Mouse (Mus musculus) hindbrain, postnatal 0 days (tissue): ENCODE measurements around the gene Zfp706. TPM values are rescaled to one million over a fixed set of nuclear protein-coding genes. Genes with fewer than 3 reads are reported as not detected.

ENCODE experiments used
- ATAC-seq: fragments of 200-750 bp; cut with Nextera tagmentation; 2 replicates; pipeline ENCODE4 v1.8.0; 2017; ENCODE audit warnings: mild to moderate bottlenecking, moderate TSS enrichment, moderate library complexity
- DNase-seq: peaks from one replicate; pipeline ENCODE4 v3.0.0-alpha.2; 2015; ENCODE audit warnings: low spot score
- H3K27ac ChIP-seq: fragments of 300-500 bp; sonication (generic); 2 replicates; pipeline ENCODE4 v1.5.1; 2014; ENCODE audit warnings: mild to moderate bottlenecking
- H3K27me3 ChIP-seq: fragments of 300-500 bp; sonication (generic); 2 replicates; pipeline ENCODE4 v1.6.1; 2014; ENCODE audit warnings: low read length, mixed read lengths; ENCODE audit not compliant: insufficient read depth
- H3K36me3 ChIP-seq: fragments of 300-500 bp; sonication (generic); 2 replicates; pipeline ENCODE4 v1.6.1; 2014; ENCODE audit warnings: low read length, mixed read lengths; ENCODE audit not compliant: insufficient read depth
- H3K4me1 ChIP-seq: fragments of 300-500 bp; sonication (generic); 2 replicates; pipeline ENCODE4 v1.6.1; 2014; ENCODE audit warnings: antibody characterized with exemption, low read length, mixed read lengths; ENCODE audit not compliant: insufficient read depth
- H3K4me2 ChIP-seq: fragments of 300-500 bp; sonication (generic); 2 replicates; pipeline ENCODE4 v1.6.1; 2014; ENCODE audit warnings: low read depth, mild to moderate bottlenecking, low read length, moderate library complexity, mixed read lengths
- H3K4me3 ChIP-seq: fragments of 300-500 bp; sonication (generic); 2 replicates; pipeline ENCODE4 v1.5.1; 2014; ENCODE audit warnings: low read length
- H3K9ac ChIP-seq: fragments of 300-500 bp; sonication (generic); replicated peaks from 2 replicates; pipeline ENCODE4 v1.6.1; 2014; ENCODE audit warnings: mild to moderate bottlenecking, low read length, moderate library complexity, mixed read lengths
- H3K9me3 ChIP-seq: fragments of 300-500 bp; sonication (generic); 2 replicates; pipeline ENCODE4 v1.6.1; 2016; ENCODE audit warnings: low read length, mixed read lengths
- CTCF ChIP-seq: IDR thresholded peaks from 2 replicates; pipeline ENCODE4 v1.5.1; 2016; ENCODE audit warnings: antibody characterized with exemption, control low read depth, low read depth
- WGBS: fragments of 180-500 bp; shearing (Covaris S2); extraction: QIAGEN DNeasy Blood & Tissue Kit; methylation state at CpG from one replicate; pipeline ENCODE4 v1.1.7; 2014; 5-methylcytosine and 5-hydroxymethylcytosine counted together
- polyA plus RNA-seq: library from polyadenylated mRNA; unstranded; fragments of >200 nt; fragmentation: Nextera tagmentation; extraction: Ambion mirVana; gene quantifications from 2 replicates; pipeline ENCODE4 v1.2.1, GENCODE M21; 2015
- total RNA-seq: library from RNA; depleted of rRNA; stranded (reverse); fragments of >200 nt; gene quantifications from 2 replicates; pipeline ENCODE4 v1.2.3, GENCODE M21; 2014

Gene Zfp706
- total and polyA plus RNA-seq, 2 experiments from 2014 or later = 61.8 to 463 TPM

DNA sequence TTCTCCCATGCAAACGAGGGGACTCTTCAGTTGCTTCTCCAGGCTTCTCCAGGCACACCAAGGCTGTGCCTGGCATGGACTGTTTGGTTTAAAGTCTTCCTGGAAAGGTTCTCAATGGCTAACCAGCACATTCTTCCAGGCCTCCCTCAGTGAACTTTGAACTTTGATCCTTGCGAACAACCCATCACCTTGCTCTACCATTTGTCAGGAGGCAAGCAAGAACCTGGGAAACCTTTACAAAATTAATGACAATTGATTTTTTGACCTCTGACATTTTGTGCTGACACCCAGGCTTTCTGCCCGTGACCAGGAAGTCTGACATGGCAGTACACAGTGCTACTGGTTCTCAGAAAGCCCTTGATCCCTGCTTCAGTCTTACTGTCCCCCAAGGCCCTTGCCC is 24.1 kb downstream of the Zfp706 start:
- Histone ChIP-seq H3K4me2 (no peak overlapping the region), H3K9ac (no peak overlapping the region), H3K36me3 (no peaks in the 10 kb centered on the region), H3K27me3 (no peaks in the 10 kb centered on the region), H3K27ac (no peak overlapping the region), H3K4me1 (0 out of 2 replicates have a peak, but pooled peaks cover 15% of the 10 kb centered on the region), H3K4me3 (no peak overlapping the region), H3K9me3 (no peaks in the 10 kb centered on the region)
- WGBS = 54% methylated on average over 3 of the region's 3 CpGs
- DNase-seq (no peak), ATAC-seq (no peak)
- TF ChIP-seq CTCF = no peak

DNA sequence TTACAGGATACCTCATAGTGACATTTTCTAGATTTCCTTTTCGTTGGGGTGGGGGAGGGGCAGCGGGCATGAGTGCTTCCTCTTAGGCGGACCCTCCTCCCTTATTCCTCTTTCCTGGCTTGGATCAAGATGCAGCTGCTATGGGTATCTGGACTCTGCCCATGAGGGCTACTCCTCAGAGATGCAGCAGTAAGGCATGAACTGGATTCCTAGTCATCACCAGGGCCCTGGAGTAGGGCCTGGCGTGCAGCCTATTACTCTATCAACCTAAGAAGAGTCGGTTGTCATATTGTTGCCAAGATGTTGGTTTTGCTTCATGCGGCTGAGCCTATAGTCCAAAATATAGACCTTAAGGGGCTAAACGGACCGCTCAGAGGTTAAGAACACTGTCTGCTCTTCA is 27.3 kb downstream of the Zfp706 start:
- H3K27ac ChIP-seq = peak overlapping the region; percentile 71; the same call in 1 of the 2 replicates
- H3K4me1 ChIP-seq = 0 out of 2 replicates have a peak, but pooled peaks cover 15% of the 10 kb centered on the region
- H3K36me3 ChIP-seq = no peaks in the 10 kb centered on the region
- H3K4me2 ChIP-seq = peak overlapping the region; percentile 55
- DNase-seq (peak; percentile 39), ATAC-seq (peak; percentile 30; the same call in 1 of the 2 replicates)
- no peak for TF ChIP-seq CTCF
- no peaks in the 10 kb centered on the region for H3K27me3 ChIP-seq
- WGBS = 40% methylated on average over 8 of the region's 8 CpGs
- H3K9ac ChIP-seq = peak overlapping the region; percentile 43; the same call in 1 of the 2 replicates
- H3K4me3 ChIP-seq = peak overlapping the region; percentile 38
- H3K9me3 ChIP-seq = no peaks in the 10 kb centered on the region

DNA sequence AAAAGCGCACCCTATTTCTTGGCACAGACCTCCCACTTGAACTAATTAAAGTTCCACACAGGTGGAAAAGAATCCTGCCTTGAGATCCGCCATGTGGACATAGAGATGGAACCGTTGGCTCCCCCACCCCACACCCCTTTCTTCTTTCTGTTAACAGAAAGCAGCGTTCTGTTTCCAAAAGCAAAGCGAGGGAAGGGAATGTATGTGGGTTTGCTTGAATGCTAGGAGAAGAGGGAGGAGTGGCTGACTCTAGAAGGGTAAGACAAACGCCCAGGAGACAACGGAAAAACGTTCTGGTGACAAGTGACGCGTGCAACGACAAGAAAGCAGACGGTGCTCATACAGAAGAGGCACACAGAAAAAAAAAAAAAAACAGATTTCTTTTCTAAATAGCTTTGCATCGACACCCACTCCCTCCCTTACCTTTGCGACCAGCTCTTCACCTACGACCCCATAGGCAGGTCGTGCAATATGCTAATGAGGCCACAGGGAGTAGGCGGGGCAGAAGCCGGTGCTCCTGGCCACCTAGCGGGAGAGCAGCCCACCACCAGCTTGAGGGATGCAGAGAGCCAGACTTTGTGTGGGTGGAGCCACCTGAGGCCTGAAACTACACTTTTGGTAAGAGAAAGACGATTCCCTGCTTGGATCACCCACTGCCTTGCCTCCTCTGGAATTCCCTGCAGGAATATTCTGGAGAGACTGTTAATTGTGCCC is 27.9 kb downstream of the Zfp706 start:
- TF ChIP-seq CTCF = peak; percentile 79
- no peaks in the 10 kb centered on the region for H3K27me3 ChIP-seq
- DNase-seq (peak; percentile 78), ATAC-seq (peak; percentile 91)
- 3% methylated on average over 20 of the region's 20 CpGs for WGBS
- no peaks in the 10 kb centered on the region for H3K9me3 ChIP-seq
- H3K9ac ChIP-seq = peak overlapping the region; percentile 43
- 0 out of 2 replicates have a peak, but pooled peaks cover 15% of the 10 kb centered on the region for H3K4me1 ChIP-seq
- H3K36me3 ChIP-seq = no peaks in the 10 kb centered on the region
- H3K27ac ChIP-seq = peak overlapping the region; percentile 71
- peak overlapping the region; percentile 55 for H3K4me2 ChIP-seq
- H3K4me3 ChIP-seq = peak overlapping the region; percentile 38

DNA sequence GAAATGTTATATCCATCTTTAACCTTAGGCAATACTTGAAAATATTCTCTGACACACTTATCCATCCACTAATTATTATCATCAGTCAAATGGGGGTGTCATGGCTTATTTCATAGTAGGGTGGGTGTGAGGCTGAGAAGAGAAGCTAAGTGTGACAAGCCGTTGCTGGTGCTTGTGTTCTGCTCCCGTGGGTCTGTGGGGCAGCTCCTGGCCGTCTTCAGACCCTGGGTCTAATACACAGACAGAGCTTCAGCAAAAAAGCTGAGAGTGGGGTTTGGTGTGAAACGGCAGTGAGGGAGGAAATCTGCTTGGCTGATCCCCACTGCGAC is 28.4 kb downstream of the Zfp706 start:
- 19% methylated on average over 5 of the region's 5 CpGs for WGBS
- peak overlapping the region; percentile 55 for H3K4me2 ChIP-seq
- DNase-seq (no peak), ATAC-seq (peak; percentile 37)
- H3K27ac ChIP-seq = peak overlapping the region; percentile 71
- peak overlapping the region; percentile 38 for H3K4me3 ChIP-seq
- H3K36me3 ChIP-seq = no peaks in the 10 kb centered on the region
- no peak for TF ChIP-seq CTCF
- H3K27me3 ChIP-seq = no peaks in the 10 kb centered on the region
- H3K9ac ChIP-seq = peak overlapping the region; percentile 43
- no peaks in the 10 kb centered on the region for H3K9me3 ChIP-seq
- H3K4me1 ChIP-seq = 0 out of 2 replicates have a peak, but pooled peaks cover 15% of the 10 kb centered on the region

DNA sequence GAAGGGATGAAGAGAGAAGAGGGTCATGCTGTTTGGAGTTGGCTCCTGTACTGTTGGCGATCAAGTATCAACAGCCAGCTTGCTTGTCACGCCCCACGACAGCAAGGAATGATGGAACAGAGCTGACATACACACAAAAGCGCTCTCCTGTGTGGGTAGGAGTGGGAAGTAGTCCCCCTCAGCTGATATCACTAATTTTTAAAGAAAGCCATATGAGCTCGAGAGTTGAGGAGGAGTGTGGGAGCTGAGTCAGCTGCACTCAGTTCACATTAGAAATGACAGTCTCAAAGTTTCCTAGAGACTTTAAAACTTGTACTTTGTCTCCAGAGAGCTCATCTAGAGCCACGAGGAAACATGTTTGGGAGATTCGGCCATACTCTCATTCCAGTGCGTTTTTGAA is 29.8 kb downstream of the Zfp706 start:
- Histone ChIP-seq H3K9me3 (no peaks in the 10 kb centered on the region), H3K36me3 (no peaks in the 10 kb centered on the region), H3K27me3 (no peaks in the 10 kb centered on the region), H3K4me2 (no peak overlapping the region), H3K9ac (no peak overlapping the region), H3K27ac (no peak overlapping the region), H3K4me1 (0 out of 2 replicates have a peak, but pooled peaks cover 15% of the 10 kb centered on the region), H3K4me3 (no peak overlapping the region)
- ATAC-seq (no peak), DNase-seq (no peak)
- WGBS = 78% methylated on average over 8 of the region's 8 CpGs
- no peak for TF ChIP-seq CTCF

DNA sequence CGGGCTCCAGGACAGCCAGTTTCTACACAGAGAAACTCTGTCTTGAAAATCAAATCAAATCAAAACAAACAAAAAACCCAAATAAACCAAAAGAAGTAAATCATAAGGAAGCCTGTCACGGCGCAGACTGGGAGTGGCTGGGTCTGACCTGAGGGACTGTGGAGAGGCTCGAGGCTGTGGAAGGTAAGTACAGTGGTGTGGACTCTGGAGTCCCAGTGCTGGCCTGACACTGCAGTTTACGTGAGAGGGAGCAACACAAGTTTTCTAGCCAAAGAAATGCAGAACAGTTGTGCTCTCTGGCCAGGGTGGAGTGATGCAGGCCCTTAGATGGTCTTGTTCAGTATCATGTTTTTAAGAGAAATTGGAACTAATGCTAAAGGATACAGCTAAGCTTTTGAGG is 31.9 kb downstream of the Zfp706 start:
- WGBS = 86% methylated on average over 5 of the region's 5 CpGs
- TF ChIP-seq CTCF = no peak
- 0 out of 2 replicates have a peak, but pooled peaks cover 11% of the 10 kb centered on the region for H3K4me1 ChIP-seq
- no peaks in the 10 kb centered on the region for H3K27me3 ChIP-seq
- H3K9ac ChIP-seq = no peak overlapping the region
- DNase-seq (no peak), ATAC-seq (no peak)
- no peak overlapping the region for H3K4me2 ChIP-seq
- H3K36me3 ChIP-seq = no peaks in the 10 kb centered on the region
- no peak overlapping the region for H3K27ac ChIP-seq
- H3K4me3 ChIP-seq = no peak overlapping the region
- no peaks in the 10 kb centered on the region for H3K9me3 ChIP-seq

DNA sequence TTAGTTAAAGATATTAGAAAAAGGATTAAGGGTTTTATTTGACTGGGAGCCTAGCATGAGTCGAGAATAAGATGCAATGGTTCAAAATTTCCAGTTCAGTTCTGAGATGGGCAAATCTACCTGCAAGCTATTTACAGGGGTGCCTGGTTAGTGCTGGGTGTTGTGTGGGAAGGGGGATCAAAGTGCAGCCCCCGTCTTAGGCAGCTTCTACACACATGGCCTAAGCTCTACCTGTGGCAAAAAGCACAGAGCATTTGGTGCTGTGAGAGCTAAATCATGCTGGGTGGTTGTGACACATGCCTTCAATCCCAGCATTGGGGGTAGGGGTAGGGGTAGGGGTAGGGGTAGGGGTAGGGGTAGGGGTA is 32.3 kb downstream of the Zfp706 start:
- no peak overlapping the region for H3K27ac ChIP-seq
- DNase-seq = no peak
- 0 out of 2 replicates have a peak, but pooled peaks cover 8% of the 10 kb centered on the region for H3K4me1 ChIP-seq
- no peak overlapping the region for H3K4me3 ChIP-seq
- H3K36me3 ChIP-seq = no peaks in the 10 kb centered on the region
- no peak overlapping the region for H3K4me2 ChIP-seq
- WGBS = 85% methylated on average over 2 of the region's 2 CpGs
- no peak for ATAC-seq
- no peak overlapping the region for H3K9ac ChIP-seq
- no peaks in the 10 kb centered on the region for H3K9me3 ChIP-seq
- H3K27me3 ChIP-seq = no peaks in the 10 kb centered on the region
- no peak for TF ChIP-seq CTCF
